Mouse (Mus musculus): Measurements from ENCODE around the gene Abhd10.
A peak's percentile ranks its signal among the peaks of the same experiment; 100 is the strongest.

Abhd10 gene

GRCm38 (mm10) chr16:45724742-45725102 is 18.0 kb downstream of the Abhd10 start:
- DNase-seq (ENCODE audit: low spot score) = peak; percentile 65

GRCm38 (mm10) chr16:45724061-45724741 is 18.6 kb downstream of the Abhd10 start, which contains the start of gene Tagln3:
Gene Tagln3 (minus strand): TSS chr16:45724608.
- DNase-seq (ENCODE audit: low spot score) = peak; percentile 60

- peak; percentile 15 for DNase-seq (ENCODE audit: low spot score)
Measured at GRCm38 (mm10) chr16:45723172-45723901, 19.4 kb downstream of the Abhd10 start.

GRCm38 (mm10) chr16:45722460-45722951 is 20.2 kb downstream of the Abhd10 start:
- peak; percentile 12 for DNase-seq (ENCODE audit: low spot score)

GRCm38 (mm10) chr16:45720022-45720630 is 22.6 kb downstream of the Abhd10 start:
- no peak for DNase-seq (ENCODE audit: low spot score)

- DNase-seq (ENCODE audit: low spot score) = no peak
Measured at GRCm38 (mm10) chr16:45718296-45718695, 24.5 kb downstream of the Abhd10 start.

GRCm38 (mm10) chr16:45714489-45715150 is 28.1 kb downstream of the Abhd10 start:
- DNase-seq (ENCODE audit: low spot score) = no peak

GRCm38 (mm10) chr16:45713878-45714277 is 28.9 kb downstream of the Abhd10 start:
- DNase-seq (ENCODE audit: low spot score) = no peak

- no peak for DNase-seq (ENCODE audit: low spot score)
Measured at GRCm38 (mm10) chr16:45713261-45713660, 29.5 kb downstream of the Abhd10 start.

- DNase-seq (ENCODE audit: low spot score) = no peak
Measured at GRCm38 (mm10) chr16:45711263-45711662, 31.5 kb downstream of the Abhd10 start.

GRCm38 (mm10) chr16:45699301-45699700 is 43.5 kb downstream of the Abhd10 start:
- no peak for DNase-seq (ENCODE audit: low spot score)

- no peak for DNase-seq (ENCODE audit: low spot score)
Measured at GRCm38 (mm10) chr16:45697996-45698395, 44.8 kb downstream of the Abhd10 start.

- DNase-seq (ENCODE audit: low spot score) = no peak
Measured at GRCm38 (mm10) chr16:45695445-45696160, 47.2 kb downstream of the Abhd10 start.

- DNase-seq (ENCODE audit: low spot score) = no peak
Measured at GRCm38 (mm10) chr16:45693558-45693957, 49.2 kb downstream of the Abhd10 start, which contains the start of gene Tmprss7. Gene Tmprss7 (minus strand): TSS chr16:45693658.

- DNase-seq (ENCODE audit: low spot score) = no peak
Measured at GRCm38 (mm10) chr16:45692851-45693250, 49.9 kb downstream of the Abhd10 start.

- no peak for DNase-seq (ENCODE audit: low spot score)
Measured at GRCm38 (mm10) chr16:45690178-45690577, 52.6 kb downstream of the Abhd10 start.

GRCm38 (mm10) chr16:45686833-45687232 is 55.9 kb downstream of the Abhd10 start:
- DNase-seq (ENCODE audit: low spot score) = no peak

GRCm38 (mm10) chr16:45685295-45685694 is 57.5 kb downstream of the Abhd10 start:
- DNase-seq (ENCODE audit: low spot score) = no peak

GRCm38 (mm10) chr16:45684815-45685214 is 57.9 kb downstream of the Abhd10 start:
- peak; percentile 59 for DNase-seq (ENCODE audit: low spot score)

Data from MN1 (cell line).